Mouse (Mus musculus) midbrain, embryonic 12.5 days (tissue): ENCODE measurements around the gene Lamtor4. TPM values are rescaled to one million over a fixed set of nuclear protein-coding genes. Genes with fewer than 3 reads are reported as not detected.
"Not testable (repeated sequence)": the region's sequence is repeated elsewhere in the genome, so short reads cannot be mapped to it uniquely, and the experiment has no call there.

Experiments
- ATAC-seq: fragments of 200-750 bp; cut with Nextera tagmentation; 2 replicates; pipeline ENCODE4 v1.8.0; 2017; ENCODE audit warnings: low read depth, moderate TSS enrichment, moderate library complexity; ENCODE audit not compliant: low FRiP score
- H3K27ac ChIP-seq: fragments of 300-500 bp; sonication (generic); replicated peaks from 2 replicates; pipeline ENCODE4 v1.5.1; 2016; ENCODE audit warnings: mild to moderate bottlenecking
- H3K27me3 ChIP-seq: fragments of 300-500 bp; sonication (generic); 2 replicates; pipeline ENCODE4 v1.6.1; 2016; ENCODE audit warnings: mild to moderate bottlenecking
- H3K36me3 ChIP-seq: fragments of 300-500 bp; sonication (generic); 2 replicates; pipeline ENCODE4 v1.6.1; 2016
- H3K4me1 ChIP-seq: fragments of 300-500 bp; sonication (generic); 2 replicates; pipeline ENCODE4 v1.6.1; 2016
- H3K4me2 ChIP-seq: fragments of 300-500 bp; sonication (generic); replicated peaks from 2 replicates; pipeline ENCODE4 v1.6.1; 2016; ENCODE audit warnings: mild to moderate bottlenecking, moderate library complexity
- H3K4me3 ChIP-seq: fragments of 300-500 bp; sonication (generic); 2 replicates; pipeline ENCODE4 v1.5.1; 2016; ENCODE audit warnings: mild to moderate bottlenecking
- H3K9ac ChIP-seq: fragments of 300-500 bp; sonication (generic); replicated peaks from 2 replicates; pipeline ENCODE4 v1.6.1; 2016; ENCODE audit warnings: mild to moderate bottlenecking, moderate library complexity
- H3K9me3 ChIP-seq: fragments of 300-500 bp; sonication (generic); 2 replicates; pipeline ENCODE4 v1.6.1; 2016; ENCODE audit warnings: mild to moderate bottlenecking
- WGBS: fragments of 180-500 bp; shearing (Covaris S2); methylation state at CpG from one replicate; pipeline ENCODE4 v1.1.7; 2016; 5-methylcytosine and 5-hydroxymethylcytosine counted together
- polyA plus RNA-seq: library from polyadenylated mRNA; unstranded; fragments of >200 nt; fragmentation: Nextera tagmentation; extraction: Ambion mirVana; gene quantifications from 2 replicates; pipeline ENCODE4 v1.2.1, GENCODE M21; 2016

Lamtor4 gene
- polyA plus RNA-seq = 51.2 and 57.8 TPM in 2 replicates

DNA sequence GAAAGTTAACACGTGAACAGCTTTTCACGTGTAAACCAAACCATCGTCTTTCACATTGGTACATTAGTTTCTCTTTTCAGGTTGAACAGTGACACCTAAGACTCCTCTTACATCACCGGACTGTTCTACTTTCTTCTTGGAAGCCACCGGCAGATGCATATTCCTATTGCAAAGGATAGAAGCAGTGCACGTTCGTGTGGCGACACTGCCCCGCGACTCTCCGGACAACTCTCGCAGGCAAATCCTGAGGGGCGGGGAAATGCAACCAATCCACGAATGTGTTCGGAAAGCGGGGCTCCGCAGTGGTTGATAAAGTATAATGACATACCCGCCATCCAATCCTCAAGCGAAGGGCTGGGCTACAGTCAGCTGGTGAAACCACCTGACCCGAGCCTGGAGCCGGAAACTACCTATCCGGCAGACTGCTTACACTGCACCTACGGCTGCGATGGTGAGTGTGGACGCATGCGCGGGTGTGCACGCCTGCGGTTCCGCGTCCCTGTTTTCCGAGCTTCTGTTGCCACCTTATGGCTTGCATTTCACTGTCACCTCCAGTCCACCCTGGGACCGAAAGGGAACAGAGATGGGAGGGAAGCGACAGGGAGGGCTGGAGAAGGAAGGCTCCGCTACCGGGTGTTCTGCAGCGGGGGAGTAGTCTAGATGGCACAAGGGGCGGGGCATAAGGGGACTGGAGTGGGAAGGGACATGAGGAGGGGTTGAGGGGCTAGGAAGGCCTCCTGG, at the start of gene Lamtor4:
Lamtor4 (plus strand) TSS at position 130 of the 741 bp plus-strand sequence.
- peak within 1 kb of the TSS; percentile 73 for H3K27ac ChIP-seq
- peak within 1 kb of the TSS; percentile 71 for H3K9ac ChIP-seq
- peak within 1 kb of the TSS; percentile 73 for H3K4me3 ChIP-seq
- WGBS = under 1% methylated on average over 38 of the region's 38 CpGs
- peaks cover 25% of the 10 kb centered on the region for H3K36me3 ChIP-seq
- ATAC-seq = peak; percentile 100
- no peaks in the 10 kb centered on the region for H3K27me3 ChIP-seq
- peak within 1 kb of the TSS; percentile 83 for H3K4me2 ChIP-seq
- H3K9me3 ChIP-seq = no peaks in the 10 kb centered on the region
- H3K4me1 ChIP-seq = peaks cover 14% of the 10 kb centered on the region

DNA sequence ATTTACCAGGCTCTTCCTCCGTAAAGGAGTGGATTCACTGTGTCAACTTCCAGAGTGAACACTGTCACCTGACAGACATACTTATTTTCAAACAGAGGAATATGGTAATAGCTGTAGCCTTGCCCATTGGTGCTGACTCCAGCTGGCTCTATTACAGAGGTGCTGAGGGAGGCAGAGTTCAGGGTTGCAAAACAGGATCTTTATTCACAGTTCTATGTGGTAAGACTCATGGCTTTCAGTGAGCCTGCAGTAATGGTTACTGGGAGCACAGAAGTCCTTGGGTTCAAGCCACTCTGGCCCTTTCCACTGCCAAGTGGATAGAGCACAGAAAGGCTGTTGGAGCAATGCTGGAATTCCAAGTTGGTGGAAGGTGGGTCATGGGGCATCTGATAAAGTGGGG, 48.0 kb upstream of the Lamtor4 start:
- no peak overlapping the region for H3K27ac ChIP-seq
- ATAC-seq = no peak
- WGBS = 85% methylated on average over 1 of the region's 1 CpGs
- H3K9me3 ChIP-seq = peaks cover 17% of the 10 kb centered on the region; the same call in 1 of the 2 replicates
- H3K9ac ChIP-seq = no peak overlapping the region
- H3K36me3 ChIP-seq = no peaks in the 10 kb centered on the region
- no peaks in the 10 kb centered on the region for H3K27me3 ChIP-seq
- H3K4me3 ChIP-seq = no peak overlapping the region
- no peak overlapping the region for H3K4me2 ChIP-seq
- no peaks in the 10 kb centered on the region for H3K4me1 ChIP-seq

DNA sequence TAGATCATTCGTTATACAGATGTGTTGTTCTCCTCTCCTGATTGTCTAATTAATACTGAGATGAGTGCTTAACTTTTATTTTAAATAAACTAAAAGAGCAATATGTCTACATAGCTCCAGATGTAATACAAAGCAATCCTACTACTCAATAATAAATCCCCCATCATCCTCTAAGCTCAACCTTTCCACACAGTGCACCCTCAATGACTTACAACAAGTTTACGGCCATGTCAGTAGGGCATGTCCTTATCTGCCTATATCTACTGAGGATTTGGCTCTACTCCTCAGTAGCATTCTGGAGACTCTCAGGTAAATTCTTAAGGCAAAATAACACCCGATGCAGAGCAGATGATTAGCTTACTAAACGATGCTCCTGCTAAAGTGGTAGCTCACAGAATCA, 47.4 kb upstream of the Lamtor4 start:
- no peak for ATAC-seq
- H3K27ac ChIP-seq = no peak overlapping the region
- no peak overlapping the region for H3K4me2 ChIP-seq
- H3K9me3 ChIP-seq = peaks cover 16% of the 10 kb centered on the region; the same call in 1 of the 2 replicates
- no peaks in the 10 kb centered on the region for H3K27me3 ChIP-seq
- no peaks in the 10 kb centered on the region for H3K36me3 ChIP-seq
- WGBS = 88% methylated on average over 4 of the region's 4 CpGs
- no peaks in the 10 kb centered on the region for H3K4me1 ChIP-seq
- no peak overlapping the region for H3K9ac ChIP-seq
- no peak overlapping the region for H3K4me3 ChIP-seq

DNA sequence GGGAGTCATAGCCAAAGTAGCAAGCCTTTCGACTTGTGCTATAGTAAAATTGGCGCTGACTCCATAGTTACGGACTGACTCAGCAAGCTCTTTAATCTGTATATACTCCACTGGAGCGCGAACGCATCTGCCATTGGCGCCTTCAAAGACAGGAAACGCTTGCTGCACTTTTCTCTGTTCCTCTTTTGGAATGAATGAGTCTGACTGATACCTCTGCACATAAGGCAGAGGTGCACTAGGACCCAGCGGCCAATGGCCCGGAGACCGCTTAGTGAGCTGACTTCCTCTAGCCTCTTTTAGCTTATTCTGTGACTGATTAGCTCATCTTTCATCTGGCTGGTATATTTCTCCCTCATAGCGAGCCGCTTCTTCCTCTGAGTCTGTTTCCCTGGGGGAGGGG, 38.6 kb upstream of the Lamtor4 start:
- not testable (repeated sequence) for H3K4me3 ChIP-seq, H3K27ac ChIP-seq, H3K9ac ChIP-seq, ATAC-seq, H3K4me2 ChIP-seq, H3K27me3 ChIP-seq, H3K36me3 ChIP-seq, H3K4me1 ChIP-seq
- peaks cover 30% of the 10 kb centered on the region for H3K9me3 ChIP-seq
- WGBS = 95% methylated on average over 13 of the region's 13 CpGs

DNA sequence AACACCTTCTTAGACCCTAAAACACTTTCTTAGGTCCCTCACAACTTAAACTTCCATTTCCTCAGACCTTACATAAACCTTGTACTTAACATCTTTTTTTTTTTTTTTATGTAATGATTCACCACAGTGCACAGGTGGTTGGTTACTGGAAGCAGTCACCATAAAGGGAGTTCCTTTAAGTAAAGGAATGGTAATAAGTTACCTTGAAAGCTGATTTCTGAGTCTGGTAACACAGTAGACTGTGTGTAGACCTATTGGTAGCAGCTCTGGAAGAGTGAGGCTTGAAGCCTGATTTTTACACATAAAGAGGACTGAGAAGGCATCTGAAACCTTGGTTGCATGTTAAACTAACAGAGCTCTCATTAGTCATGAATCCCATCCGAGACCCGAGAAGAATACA, 35.4 kb upstream of the Lamtor4 start:
- 79% methylated on average over 2 of the region's 2 CpGs for WGBS
- Histone ChIP-seq H3K36me3 (no peaks in the 10 kb centered on the region), H3K9me3 (peaks cover 20% of the 10 kb centered on the region; the same call in 1 of the 2 replicates), H3K27me3 (no peaks in the 10 kb centered on the region), H3K4me3 (no peak overlapping the region), H3K4me2 (no peak overlapping the region), H3K27ac (no peak overlapping the region), H3K4me1 (no peaks in the 10 kb centered on the region), H3K9ac (no peak overlapping the region)
- ATAC-seq = no peak

DNA sequence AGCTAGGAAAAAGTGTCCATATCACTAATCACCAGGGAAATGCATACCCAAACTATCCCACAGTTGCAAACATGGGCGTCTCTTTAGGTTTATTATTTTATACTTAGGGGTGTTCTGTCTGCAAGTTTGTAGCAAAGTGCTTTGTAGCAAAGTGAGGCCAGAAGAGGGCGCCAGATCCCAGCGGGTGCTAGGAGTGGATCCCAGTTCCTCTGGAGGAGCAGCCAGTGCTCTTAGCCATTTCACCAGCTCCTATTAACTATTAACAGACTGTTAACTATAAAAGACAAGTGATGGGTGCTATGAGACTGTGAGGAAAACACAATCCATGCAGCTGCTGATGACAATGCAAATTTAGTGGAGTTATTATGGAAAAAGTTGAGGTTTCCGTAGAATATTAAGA, 33.2 kb upstream of the Lamtor4 start:
- H3K27me3 ChIP-seq = no peaks in the 10 kb centered on the region
- no peak for ATAC-seq
- H3K4me3 ChIP-seq = no peak overlapping the region
- no peaks in the 10 kb centered on the region for H3K36me3 ChIP-seq
- H3K4me2 ChIP-seq = no peak overlapping the region
- no peak overlapping the region for H3K27ac ChIP-seq
- WGBS = 27% methylated on average over 4 of the region's 4 CpGs
- peaks cover 6% of the 10 kb centered on the region; the same call in 1 of the 2 replicates for H3K9me3 ChIP-seq
- no peak overlapping the region for H3K9ac ChIP-seq
- no peaks in the 10 kb centered on the region for H3K4me1 ChIP-seq

DNA sequence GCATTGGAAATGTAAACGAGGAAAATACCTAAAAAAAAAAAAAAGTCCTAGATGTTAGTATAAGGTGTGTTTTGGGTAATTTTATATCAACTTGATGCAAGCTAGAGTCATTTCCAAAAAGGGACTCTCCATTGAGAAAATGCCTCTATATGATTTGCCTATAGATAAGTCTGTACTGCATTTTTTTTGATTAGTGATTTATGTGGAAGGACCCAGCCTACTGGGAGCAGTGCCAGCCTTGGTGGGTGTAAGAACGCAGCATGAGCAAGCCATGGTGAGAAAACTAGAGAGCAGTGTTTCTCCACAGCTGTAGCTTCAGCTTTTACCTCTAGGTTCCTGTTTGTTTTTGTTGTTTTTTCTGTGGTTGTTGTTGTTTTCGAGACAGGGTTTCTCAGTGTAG, 32.0 kb upstream of the Lamtor4 start:
- Histone ChIP-seq H3K9ac (no peak overlapping the region), H3K4me1 (no peaks in the 10 kb centered on the region), H3K36me3 (no peaks in the 10 kb centered on the region), H3K27ac (no peak overlapping the region), H3K4me3 (no peak overlapping the region), H3K27me3 (no peaks in the 10 kb centered on the region), H3K9me3 (no peaks in the 10 kb centered on the region), H3K4me2 (no peak overlapping the region)
- WGBS = 61% methylated on average over 3 of the region's 3 CpGs
- no peak for ATAC-seq

DNA sequence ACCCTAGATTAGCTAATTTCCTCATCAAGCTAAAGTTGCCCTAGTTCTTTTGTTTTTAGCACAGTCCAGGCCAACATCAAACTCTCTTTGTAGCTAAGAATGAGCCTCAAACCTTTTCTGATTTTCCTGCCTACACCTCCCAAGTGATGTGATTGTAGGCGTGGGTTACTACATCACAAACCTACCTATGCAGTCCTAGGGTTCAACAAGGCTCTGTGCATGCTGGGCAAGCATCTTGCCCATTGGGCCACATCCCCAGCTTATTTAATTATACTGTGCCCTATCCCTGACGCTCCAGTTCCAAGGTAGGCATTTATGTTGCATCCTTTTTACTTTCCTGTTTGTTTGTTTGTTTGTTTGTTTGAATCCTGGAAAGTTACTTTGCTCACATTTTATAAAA, 29.6 kb upstream of the Lamtor4 start, which contains the start of gene Nxpe5:
Nxpe5 (plus strand) TSS at position 199 of the 400 bp plus-strand sequence.
- no peak within 1 kb of the TSS for H3K4me3 ChIP-seq
- no peaks in the 10 kb centered on the region for H3K9me3 ChIP-seq
- 59% methylated on average over 2 of the region's 2 CpGs for WGBS
- no peaks in the 10 kb centered on the region for H3K4me1 ChIP-seq
- H3K36me3 ChIP-seq = no peaks in the 10 kb centered on the region
- H3K4me2 ChIP-seq = no peak within 1 kb of the TSS
- no peak within 1 kb of the TSS for H3K27ac ChIP-seq
- H3K9ac ChIP-seq = no peak within 1 kb of the TSS
- H3K27me3 ChIP-seq = no peaks in the 10 kb centered on the region
- ATAC-seq = no peak

DNA sequence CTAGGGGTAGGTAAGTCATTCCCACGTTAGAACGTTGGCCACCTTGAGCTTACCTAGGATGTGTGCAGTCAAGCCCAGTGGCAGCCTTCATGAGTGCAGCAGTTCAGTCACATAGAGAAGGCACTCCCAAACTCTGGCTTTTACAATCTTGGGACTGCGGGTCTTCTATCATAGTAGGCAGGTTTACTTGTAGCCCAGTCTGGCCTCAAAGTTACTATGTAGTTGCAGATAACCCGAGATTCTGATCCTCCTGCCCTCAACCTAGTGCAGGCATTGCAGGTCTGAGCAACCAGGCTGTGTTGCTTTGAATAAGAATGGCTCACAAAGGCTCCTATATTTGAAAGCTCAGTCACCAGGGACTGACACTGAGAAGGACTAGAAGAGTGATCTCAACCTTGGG, 28.8 kb upstream of the Lamtor4 start:
- WGBS = 80% methylated on average over 4 of the region's 4 CpGs
- Histone ChIP-seq H3K36me3 (no peaks in the 10 kb centered on the region), H3K9ac (no peak overlapping the region), H3K27me3 (no peaks in the 10 kb centered on the region), H3K27ac (no peak overlapping the region), H3K4me3 (no peak overlapping the region), H3K4me2 (no peak overlapping the region), H3K4me1 (no peaks in the 10 kb centered on the region), H3K9me3 (no peaks in the 10 kb centered on the region)
- no peak for ATAC-seq

DNA sequence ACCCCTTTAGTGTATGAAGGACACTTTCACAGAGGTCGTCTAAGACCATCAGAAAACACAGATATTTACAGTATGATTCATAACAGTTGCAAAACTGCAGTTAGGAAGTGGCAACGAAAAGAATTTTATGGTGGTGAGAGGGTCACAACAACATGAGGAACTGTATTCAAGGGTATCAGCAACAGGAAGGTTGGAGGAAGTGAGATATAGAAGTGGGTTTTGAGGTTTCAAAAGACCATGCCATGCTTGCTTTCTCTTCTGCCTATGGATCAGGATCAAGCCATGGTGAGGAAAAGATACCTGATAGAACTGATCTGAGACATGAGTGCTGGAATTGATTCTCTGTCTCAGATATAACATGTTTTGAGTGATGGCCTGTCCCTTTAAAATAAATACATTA, 27.9 kb upstream of the Lamtor4 start:
- no peak overlapping the region for H3K27ac ChIP-seq
- no peaks in the 10 kb centered on the region for H3K4me1 ChIP-seq
- no peak overlapping the region for H3K9ac ChIP-seq
- H3K4me2 ChIP-seq = no peak overlapping the region
- H3K4me3 ChIP-seq = no peak overlapping the region
- H3K36me3 ChIP-seq = no peaks in the 10 kb centered on the region
- WGBS = 77% methylated on average over 2 of the region's 2 CpGs
- ATAC-seq = no peak
- no peaks in the 10 kb centered on the region for H3K27me3 ChIP-seq
- no peaks in the 10 kb centered on the region for H3K9me3 ChIP-seq

DNA sequence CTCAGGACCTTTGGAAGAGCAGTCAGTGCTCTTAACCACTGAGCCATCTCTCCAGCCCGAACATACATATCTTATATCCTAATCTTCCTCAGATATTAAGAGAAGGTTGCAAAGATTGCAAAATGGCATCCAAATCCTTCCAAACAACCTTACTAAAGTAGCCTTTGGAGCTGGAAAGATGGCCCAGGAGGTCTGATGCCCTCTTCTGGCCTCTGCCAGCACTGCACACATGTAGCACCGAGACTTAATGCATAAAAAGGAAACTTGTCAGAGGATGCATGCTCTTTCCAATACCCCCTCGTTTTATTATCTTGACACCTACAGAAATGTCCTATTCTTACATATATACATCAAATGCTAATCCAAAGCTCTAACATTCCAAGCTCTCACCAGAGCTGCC, 27.3 kb upstream of the Lamtor4 start:
- no peaks in the 10 kb centered on the region for H3K36me3 ChIP-seq
- no peak overlapping the region for H3K4me3 ChIP-seq
- no peak overlapping the region for H3K9ac ChIP-seq
- H3K4me2 ChIP-seq = no peak overlapping the region
- H3K9me3 ChIP-seq = no peaks in the 10 kb centered on the region
- no peak overlapping the region for H3K27ac ChIP-seq
- H3K4me1 ChIP-seq = no peaks in the 10 kb centered on the region
- 54% methylated on average over 3 of the region's 3 CpGs for WGBS
- ATAC-seq = no peak
- H3K27me3 ChIP-seq = no peaks in the 10 kb centered on the region

DNA sequence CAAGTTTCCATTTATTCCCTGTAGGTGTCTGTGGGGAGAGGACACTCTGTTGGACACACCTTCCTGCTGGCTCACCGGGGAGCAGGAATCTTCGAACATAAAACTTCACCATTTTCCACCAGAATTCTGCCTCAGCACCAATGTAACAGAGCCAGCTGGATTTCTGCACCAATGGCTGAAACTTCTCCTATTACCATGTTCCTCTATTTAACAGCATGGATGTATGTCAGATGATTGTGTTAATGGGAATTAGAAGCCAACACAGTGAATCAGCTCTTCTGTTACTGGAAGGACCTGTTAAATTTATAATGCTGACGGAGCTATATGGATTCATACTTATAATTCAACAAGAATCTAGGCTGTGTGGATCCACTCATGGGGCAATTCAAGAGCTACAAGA, 25.8 kb upstream of the Lamtor4 start:
- Histone ChIP-seq H3K4me2 (no peak overlapping the region), H3K27ac (no peak overlapping the region), H3K27me3 (no peaks in the 10 kb centered on the region), H3K36me3 (no peaks in the 10 kb centered on the region), H3K4me3 (no peak overlapping the region), H3K4me1 (no peaks in the 10 kb centered on the region), H3K9me3 (no peaks in the 10 kb centered on the region), H3K9ac (no peak overlapping the region)
- no peak for ATAC-seq
- WGBS = 90% methylated on average over 3 of the region's 3 CpGs

DNA sequence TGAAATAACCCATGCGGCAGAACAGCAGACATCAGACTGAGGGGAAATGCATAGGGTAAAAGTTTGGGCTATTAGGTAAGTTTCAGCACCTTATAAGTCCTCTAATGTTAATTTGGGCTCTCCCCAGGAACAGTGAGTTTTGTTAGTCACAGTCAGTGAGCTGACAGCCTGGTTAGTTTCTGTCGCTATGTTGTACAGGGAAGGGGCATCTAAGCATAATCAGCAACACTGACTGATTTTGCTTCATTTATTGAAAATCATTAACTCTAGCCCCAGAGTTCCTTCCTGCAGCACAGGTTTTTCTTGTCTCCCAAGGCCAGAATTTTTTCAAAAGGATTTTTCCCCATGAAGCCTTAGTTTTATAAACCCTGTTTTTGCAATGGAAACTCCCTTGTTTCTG, 21.5 kb upstream of the Lamtor4 start:
- WGBS = 90% methylated on average over 2 of the region's 2 CpGs
- ATAC-seq = no peak
- Histone ChIP-seq H3K9ac (no peak overlapping the region), H3K4me3 (no peak overlapping the region), H3K9me3 (no peaks in the 10 kb centered on the region), H3K27me3 (no peaks in the 10 kb centered on the region), H3K36me3 (no peaks in the 10 kb centered on the region), H3K27ac (no peak overlapping the region), H3K4me1 (no peaks in the 10 kb centered on the region), H3K4me2 (no peak overlapping the region)
